Mouse (Mus musculus): ENCODE results near the gene Gm5460. TPM values are rescaled to one million over a fixed set of nuclear protein-coding genes. Genes with fewer than 3 reads are reported as not detected.

Gene Gm5460
- total RNA-seq, 2 experiments from 2014 or later, result not detected

GRCm38 (mm10) chr14:34052516-34052915 lies 36.0 kb downstream of the Gm5460 start, which contains the start of gene Antxrl:
Gene Antxrl, plus strand, starts transcription at chr14:34052707.
- intact Hi-C loops (cut with DNase I; ENCODE audit: low total_unique reads), result no loop called here
- no peak for DNase-seq

DNA sequence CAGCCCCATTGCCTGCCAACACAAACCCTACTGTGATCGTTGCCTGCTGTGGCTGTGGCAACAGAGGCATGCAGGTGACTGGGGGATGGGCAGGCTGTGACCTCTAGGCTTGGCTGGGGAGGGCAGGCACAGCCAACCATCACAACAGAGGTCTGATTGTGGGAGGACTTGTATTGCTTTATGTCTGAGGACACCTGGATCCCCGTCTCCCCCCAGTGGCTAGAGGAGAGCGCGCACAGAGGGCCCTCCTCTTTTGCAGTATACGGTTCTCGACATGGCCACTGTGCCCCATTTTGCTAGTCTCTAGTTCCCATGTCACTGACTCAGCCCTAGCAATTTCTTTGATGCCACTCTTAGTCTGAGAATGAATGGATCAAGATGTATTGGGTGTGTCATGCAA lies 55.1 kb downstream of the Gm5460 start:
- no peak for DNase-seq
- intact Hi-C loops (cut with DNase I; ENCODE audit: low total_unique reads), result no loop called here

DNA sequence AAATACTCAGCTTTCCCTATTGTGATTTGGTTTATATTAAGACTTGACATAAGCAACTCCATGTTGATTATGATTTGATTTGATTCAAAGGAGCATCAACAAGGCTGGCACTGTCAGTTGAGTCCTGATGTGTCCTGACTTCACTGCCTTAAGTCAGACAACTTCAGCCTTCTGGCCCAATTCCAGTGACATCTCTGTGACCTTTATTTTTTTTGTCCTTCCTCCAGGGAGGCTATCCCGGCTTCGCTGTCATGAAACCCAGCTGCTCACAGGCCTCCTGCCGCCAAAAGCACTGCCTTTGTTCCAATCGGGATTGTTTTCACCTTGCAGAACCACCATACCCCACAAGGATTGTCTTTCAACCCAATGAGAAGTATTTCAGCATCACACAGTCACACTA lies 58.8 kb downstream of the Gm5460 start:
- DNase-seq, result no peak
- intact Hi-C loops (cut with DNase I; ENCODE audit: low total_unique reads), result no loop called here

DNA sequence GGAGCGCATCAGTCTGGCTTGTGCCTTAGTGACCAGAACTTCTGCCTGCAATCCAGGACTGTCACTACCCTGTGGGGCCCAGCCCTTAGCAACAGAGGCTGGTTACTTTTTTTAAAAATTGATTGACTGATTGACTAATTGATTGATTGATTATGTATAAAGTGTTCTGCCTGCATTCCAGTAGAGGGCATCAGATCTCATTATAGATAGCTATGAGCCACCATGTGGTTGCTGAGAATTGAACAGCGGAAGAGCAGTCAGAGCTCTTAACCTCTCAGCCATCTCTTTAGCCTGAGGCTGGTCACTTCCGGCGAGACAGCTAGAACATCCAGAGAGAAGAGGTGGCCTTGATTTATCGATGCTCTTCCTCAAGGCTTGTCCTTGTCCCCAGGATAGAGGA lies 60.7 kb downstream of the Gm5460 start:
- no peak for DNase-seq
- intact Hi-C loops (cut with DNase I; ENCODE audit: low total_unique reads), result no loop called here

GRCm38 (mm10) chr14:34078293-34078692 lies 61.7 kb downstream of the Gm5460 start:
- intact Hi-C loops (cut with DNase I; ENCODE audit: low total_unique reads), result no loop called here
- DNase-seq, result no peak

DNA sequence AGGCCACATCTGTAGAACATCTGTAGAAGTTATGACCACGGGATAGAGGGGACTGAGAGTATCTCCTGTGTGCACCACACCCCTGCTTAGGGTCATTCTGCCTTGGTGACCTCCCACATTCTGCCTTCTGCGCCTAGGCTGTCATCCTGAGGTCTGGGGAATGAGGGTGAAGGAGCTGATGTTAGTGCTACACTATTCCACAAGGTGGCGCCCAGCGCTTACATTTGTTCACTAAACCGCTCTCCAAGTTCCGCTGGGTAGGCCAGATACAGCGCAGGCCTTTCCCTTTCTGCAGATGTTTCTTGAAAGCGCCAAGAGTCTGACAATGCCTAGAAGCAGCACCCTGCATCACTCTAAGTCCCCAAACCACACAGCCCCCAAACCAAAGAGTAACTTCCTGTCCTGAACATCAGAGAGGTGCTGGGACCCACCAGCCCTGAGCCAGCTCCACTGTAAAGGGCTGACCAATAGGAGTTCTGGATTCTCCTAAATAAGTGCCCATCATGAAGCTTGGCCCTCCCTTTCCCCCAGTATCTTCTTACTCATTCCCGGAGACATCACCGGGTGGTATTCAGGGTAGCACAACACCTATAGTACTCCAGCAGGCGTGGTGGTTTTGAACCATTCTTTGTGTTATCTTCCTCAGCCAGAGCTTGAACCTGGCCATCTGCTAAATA lies 63.9 kb downstream of the Gm5460 start:
- intact Hi-C loops (cut with DNase I; ENCODE audit: low total_unique reads), result loop anchor here (2.0 to 10.0 kb wide), 3 partner anchors 22 to 157 kb away; partner anchors contain the start of genes A630023A22Rik and Gprin2
- DNase-seq, result peak; percentile 70

DNA sequence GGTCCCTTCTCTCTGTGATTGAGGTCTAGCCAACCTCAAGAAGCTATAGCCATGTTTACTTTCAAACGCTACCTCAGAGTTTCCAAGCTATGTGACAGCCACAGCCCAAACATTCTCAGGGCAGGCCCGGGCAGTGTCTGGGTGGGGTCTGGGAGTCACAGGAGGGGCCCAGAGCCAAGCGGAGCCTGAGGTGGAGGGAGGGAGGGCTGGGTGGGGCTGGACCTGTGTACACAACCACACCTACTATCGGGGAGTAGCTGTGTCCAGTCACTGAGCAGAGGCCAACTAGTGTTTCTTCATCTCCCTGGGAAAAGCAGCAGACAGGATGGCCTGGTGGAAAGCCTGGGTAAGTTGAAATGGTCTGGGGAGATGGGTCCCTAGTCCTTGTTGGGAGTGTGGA lies 69.2 kb downstream of the Gm5460 start, which contains the start of gene Anxa8:
Gene Anxa8, plus strand, starts transcription at position 251 of the 400 bp plus-strand sequence.
- DNase-seq, result no peak
- intact Hi-C loops (cut with DNase I; ENCODE audit: low total_unique reads), result loop anchor here (10.0 kb wide), 1 partner anchor 119 kb away; the partner anchor contains the start of gene Gprin2

DNA sequence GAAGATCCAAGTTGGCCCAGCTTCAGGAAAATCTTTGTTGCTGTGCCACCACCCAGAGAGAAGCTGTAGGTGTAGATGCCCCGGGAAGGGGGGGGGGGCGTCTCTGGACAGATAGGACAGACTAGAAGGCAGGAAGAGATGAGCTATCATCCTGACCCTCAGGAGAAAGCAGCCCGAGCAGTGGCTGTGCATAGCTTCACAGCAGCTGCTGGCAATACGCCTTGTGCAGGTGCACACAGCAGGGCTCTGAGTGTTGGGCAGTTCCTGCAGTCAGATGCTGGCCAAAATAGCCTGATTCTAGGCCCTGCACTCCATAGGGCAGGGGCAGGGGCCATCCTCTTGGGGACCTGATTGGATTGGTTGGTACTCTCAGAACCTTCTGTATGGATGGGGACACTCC lies 70.2 kb downstream of the Gm5460 start:
- no peak for DNase-seq
- intact Hi-C loops (cut with DNase I; ENCODE audit: low total_unique reads), result loop anchor here (10.0 kb wide), 1 partner anchor 118 kb away; the partner anchor contains the start of gene Gprin2

DNA sequence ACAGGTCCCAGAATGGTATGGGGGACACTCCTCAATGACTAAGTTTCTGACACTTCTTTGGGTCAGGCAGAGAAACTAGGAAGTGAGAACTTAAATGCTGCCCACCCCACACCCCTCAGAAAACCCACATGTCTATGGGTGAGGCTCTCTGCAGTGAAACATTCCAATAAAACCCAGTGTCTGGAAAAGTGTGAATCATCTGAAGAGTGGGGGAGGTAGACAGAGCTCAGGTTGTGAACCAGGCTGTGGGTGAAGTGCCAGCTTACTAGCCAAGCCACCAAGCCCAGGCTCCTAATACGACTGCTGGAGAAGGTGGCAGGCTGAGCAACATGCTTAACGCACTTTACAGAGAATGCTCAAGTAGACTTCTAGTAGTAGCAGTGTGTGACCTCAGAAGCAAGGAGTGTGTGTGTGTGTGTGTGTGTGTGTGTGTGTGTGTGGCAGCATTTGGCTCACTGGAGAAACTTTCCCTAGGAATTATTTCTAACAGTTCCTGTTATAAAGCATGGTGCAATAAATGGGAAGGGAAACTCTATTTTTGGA lies 71.4 kb downstream of the Gm5460 start:
- no peak for DNase-seq
- intact Hi-C loops (cut with DNase I; ENCODE audit: low total_unique reads), result loop anchor here (10.0 kb wide), 1 partner anchor 117 kb away; the partner anchor contains the start of gene Gprin2

DNA sequence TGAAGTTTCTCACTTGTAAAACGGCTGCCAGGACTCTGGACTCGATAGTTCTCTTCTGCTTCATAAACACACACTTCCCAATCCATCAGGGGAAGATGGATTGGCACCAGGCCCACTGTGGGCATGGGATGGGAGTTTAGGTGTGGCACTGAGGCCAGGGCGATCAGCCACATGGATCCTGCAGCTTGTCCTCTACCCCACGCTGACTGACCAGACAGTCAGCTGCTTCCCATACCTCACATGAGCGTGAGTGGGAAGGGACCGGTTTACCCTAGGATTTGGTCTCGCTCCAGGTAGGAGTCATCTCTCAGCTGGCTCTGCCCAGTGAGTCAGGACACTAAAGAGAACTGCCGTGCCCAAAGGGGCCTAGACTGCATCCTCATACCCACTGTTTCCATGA lies 73.2 kb downstream of the Gm5460 start:
- DNase-seq, result no peak
- intact Hi-C loops (cut with DNase I; ENCODE audit: low total_unique reads), result loop anchor here (10.0 kb wide), 1 partner anchor 115 kb away; the partner anchor contains the start of gene Gprin2

DNA sequence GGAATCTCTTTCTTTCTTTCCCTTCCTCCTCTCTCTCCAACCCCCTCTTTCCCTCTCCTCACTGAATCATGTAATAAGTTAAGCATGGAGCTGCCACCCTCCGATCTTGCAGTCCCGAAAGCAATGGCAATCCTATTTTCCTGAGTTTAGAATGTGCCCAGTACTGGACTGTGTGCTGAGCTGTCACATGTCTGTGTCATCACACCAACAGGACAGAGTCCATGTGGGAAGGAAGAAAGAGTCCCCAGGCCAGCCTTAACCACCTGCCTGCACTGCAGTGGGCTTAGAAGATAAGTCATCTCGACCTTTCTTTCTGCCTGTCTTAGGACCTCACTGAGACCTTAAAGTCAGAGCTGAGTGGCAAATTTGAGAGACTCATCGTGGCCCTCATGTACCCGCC lies 74.9 kb downstream of the Gm5460 start:
- intact Hi-C loops (cut with DNase I; ENCODE audit: low total_unique reads), result no loop called here
- no peak for DNase-seq

- intact Hi-C loops (cut with DNase I; ENCODE audit: low total_unique reads), result no loop called here
- DNase-seq, result no peak
These were observed 76.3 kb downstream of the Gm5460 start for GRCm38 (mm10) chr14:34092856-34093255.

DNA sequence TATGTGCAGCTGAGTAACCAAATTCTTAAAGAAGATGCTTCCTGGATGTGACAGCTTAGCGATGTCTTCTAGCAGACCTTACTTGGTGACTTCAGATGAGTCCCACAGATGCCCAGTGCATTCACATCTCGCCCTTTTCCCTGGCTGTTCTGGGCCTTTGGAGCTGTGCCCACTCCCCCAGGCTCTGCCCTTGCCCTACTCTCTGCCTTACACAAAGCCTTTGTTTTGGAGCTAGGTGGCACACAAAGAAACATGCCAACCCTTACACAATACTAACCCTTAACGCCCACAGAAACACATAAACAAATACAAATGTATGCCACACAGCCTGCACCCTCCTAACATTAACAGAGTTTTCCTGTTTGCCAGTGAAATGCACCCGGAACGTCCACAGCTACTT lies 79.6 kb downstream of the Gm5460 start:
- intact Hi-C loops (cut with DNase I; ENCODE audit: low total_unique reads), result no loop called here
- DNase-seq, result no peak

Other genes with a start within 250 kb of the Gm5460 start
- gene Gdf10, start 93.2 kb upstream of the Gm5460 start, total RNA-seq (2021), result 1 to 10 TPM; 4.6 to 5.3 TPM
- gene Gdf2, start 75.7 kb upstream of the Gm5460 start, total RNA-seq (2021), result not detected
- not detected for gene Rbp3, start 62.8 kb upstream of the Gm5460 start, total RNA-seq (2021)
- gene Zfp488, start 38.0 kb upstream of the Gm5460 start, total RNA-seq (2021), result under 1 TPM in 1 of 2 experiments, not detected in 1; 0.04 TPM
- gene Gm30083, start 1.6 kb upstream of the Gm5460 start, total RNA-seq (2021), result not detected
- not detected for gene Antxrl, start 35.9 kb downstream of the Gm5460 start, total RNA-seq (2021)
- under 1 TPM; 0.72 to 0.89 TPM for gene Anxa8, start 69.2 kb downstream of the Gm5460 start, total RNA-seq (2021)
- gene A630023A22Rik, start 86.0 kb downstream of the Gm5460 start, total RNA-seq (2021), result not detected
- gene Npy4r, start 135.7 kb downstream of the Gm5460 start, total RNA-seq (2021), result under 1 TPM; 0.09 to 0.23 TPM
- under 1 TPM; 0.16 to 0.86 TPM for gene Gprin2, start 184.9 kb downstream of the Gm5460 start, total RNA-seq (2021)
- under 1 TPM; 0.78 to 0.82 TPM for gene Syt15, start 202.8 kb downstream of the Gm5460 start, total RNA-seq (2021)